Mouse (Mus musculus) urinary bladder, adult 18-20 months (tissue): ENCODE measurements around the gene Fbxo3.
A peak's percentile ranks its signal among the peaks of the same experiment; 100 is the strongest.
"Not testable (repeated sequence)": the region's sequence is repeated elsewhere in the genome, so short reads cannot be mapped to it uniquely, and the experiment has no call there.

ENCODE experiments used
- DNase-seq, 2 experiments: peaks; one replicate each; pipeline ENCODE4 v3.0.0; 2022; ENCODE audit warnings: low spot score in 2 of 2, mixed read lengths in 2 of 2

The Fbxo3 gene

DNA sequence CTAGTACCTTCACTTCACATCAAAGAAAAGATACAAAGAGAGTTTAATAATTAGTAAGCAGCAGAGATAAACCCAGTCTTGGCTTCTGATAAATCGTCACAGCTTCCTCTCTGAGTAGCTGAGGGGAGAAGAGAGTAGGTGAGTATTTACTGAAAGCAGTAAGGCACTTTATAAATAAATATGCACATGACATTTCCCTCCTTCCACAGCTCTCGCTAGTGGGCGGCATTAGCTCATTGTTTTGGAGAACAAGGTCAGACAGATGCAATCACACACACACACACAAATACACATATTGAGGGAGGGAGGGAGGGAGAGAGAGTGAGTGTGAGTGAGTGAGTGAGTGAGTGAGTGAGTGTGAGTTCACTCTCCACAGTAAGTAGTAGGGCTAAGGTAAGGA, 8.8 kb downstream of the Fbxo3 start:
- no peak for DNase-seq

DNA sequence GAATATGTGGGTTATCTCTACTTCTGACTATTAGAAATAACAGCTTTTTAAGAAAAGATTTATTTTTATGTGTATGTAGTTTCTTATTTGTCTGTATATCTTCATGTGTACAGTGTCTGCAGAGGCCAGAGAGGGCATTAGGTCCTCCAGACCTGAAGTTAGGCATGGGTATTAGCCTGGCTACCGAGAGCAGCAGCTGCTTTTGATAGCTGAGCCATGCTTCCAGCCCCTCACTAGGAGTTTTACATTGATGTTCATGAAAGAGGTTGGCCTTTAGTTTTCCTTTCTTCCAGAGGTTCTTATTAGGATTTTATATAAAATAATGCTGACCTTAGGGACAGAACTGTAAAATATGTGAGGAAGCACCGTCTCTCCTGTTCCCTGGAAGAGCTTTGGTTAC, 10.7 kb downstream of the Fbxo3 start:
- no peak for DNase-seq

DNA sequence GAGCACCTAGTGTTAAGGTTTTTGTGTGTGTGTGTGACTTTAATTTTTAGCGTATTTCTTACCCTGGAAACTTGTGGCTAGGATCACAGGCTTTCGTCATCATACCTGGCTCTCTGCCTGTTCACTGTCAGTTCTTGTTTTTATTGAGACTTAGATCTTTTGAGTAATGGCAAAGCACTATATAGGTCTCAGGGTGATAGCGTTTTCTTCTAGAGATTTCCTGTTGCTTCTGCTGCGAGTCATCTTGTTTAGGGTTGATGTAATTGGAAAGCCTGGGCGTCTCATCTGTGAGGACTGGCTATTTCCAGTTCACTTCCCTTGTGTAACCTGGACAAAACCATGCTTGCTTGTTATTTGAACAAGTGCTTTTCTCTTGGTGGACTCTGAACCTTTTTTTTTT, 14.1 kb downstream of the Fbxo3 start:
- DNase-seq: no peak

DNA sequence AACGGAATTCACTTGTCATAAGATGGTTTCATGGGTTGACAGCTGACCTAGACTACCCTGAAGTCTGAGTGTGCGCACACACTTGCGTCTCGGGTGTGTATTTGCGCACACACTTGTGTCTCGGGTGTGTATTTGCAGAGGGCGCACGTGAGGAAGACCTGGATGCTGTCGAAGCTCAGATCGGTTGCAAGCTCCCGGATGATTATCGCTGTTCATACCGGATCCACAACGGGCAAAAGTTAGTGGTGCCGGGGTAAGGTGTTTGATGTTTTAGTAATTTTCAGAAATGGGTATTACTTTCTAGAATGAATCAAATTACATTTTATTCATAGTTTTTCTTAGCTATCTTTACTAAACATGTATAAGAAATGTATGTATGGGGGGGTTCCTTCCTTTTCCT, 15.2 kb downstream of the Fbxo3 start:
- DNase-seq: no peak

DNA sequence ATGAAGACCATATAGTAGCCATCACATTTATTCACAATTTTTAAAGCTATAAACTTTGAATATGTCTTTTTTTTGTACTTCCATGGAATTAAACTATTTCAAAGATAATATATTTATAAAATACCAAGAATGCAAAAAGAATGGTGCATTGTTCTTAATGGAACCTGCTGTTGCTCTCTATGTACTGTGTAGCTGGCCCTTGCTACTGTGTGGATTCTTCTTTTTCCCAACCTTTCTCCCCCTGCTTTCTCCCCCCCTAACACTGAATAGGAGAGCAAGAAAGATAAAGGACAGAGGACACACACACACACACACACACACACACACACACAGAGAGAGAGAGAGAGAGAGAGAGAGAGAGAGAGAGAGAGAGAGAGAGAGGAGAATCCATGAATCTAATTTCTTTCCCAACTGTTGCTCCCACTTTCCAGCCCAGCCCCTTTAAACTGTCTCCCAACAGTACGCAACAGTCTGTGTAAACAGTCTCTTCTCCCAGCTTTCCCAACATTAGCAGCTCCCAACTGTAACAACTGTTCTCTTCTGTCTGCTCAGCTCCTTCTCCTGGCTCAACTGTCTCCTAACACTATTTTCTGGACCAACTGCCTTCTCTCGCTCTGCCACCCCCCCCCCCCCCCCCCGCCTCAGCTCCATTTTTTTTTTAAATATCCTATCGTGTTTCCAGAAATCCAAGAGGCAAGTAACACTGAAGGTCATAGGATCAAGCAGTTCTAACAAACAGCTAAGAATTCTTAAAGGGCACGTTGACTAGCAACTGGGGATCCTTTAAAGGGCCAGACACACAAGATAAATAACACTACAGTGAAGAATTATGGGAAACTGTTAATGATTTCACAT, 16.3 kb downstream of the Fbxo3 start:
- no peak for DNase-seq

DNA sequence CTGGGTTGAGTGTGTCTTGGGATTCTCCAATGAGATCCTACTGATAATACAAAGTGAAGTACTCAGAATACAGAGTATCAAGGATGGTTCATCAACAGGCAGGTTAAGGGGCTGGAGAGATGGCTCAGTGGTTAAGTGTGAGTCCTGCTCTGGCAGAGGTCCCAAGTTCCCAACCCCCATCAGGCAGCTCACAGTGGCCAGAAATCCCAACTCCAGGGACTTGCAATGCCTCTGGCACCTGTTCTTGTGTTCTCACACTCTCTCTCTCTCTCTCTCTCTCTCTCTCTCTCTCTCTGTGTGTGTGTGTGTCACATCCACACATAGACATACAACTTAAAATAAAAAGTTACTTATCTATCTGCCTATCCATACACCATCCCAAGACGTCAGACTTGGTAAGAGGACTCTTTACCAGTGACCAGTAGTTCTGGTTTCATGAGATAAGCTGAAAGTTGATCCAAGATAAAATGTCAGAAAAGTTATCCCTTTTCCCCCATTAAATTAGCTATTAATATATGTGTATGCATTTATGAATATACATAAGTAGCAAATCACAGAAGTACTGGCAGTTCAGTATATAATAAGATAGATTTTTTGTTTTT, 17.1 kb downstream of the Fbxo3 start:
- no peak for DNase-seq

DNA sequence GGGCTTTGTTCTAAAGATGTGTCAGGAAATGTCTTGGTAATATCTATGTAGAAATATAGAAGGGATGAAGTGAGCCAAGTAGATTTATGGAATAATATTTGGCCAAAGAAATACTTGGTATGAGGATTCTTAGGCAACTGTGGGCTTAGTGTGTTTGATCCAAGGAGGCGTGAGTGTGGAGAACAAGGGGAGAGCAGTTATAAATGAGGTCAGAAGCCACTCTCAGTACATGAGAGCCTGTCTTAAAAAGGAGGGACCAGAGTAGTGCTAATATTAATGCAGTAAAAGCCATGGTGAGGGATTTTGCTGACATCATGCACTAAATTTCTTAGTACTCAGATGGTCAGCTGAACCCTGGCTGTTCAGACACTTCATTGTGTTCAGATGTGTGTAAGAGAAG, 30.9 kb downstream of the Fbxo3 start:
- DNase-seq: no peak

DNA sequence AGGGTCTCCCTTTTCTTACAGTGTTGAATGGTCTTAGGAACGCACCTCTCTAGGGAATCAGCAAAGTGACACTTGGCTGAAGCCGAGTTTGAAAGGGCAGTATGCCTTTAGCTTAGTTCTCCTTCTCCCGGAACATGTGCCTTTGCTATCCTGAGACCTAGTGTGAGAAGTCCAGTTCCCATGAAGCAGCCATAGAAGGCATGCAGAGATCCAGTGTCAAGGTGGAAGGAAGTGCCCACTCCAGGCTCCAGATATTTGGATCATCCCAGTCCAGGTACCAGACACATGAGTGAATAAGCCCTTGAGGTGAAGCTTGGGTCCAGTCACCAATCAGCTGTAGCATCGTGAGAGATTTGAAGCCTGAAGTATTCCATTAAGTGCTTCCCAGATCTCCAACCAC, 31.4 kb downstream of the Fbxo3 start:
- no peak for DNase-seq

DNA sequence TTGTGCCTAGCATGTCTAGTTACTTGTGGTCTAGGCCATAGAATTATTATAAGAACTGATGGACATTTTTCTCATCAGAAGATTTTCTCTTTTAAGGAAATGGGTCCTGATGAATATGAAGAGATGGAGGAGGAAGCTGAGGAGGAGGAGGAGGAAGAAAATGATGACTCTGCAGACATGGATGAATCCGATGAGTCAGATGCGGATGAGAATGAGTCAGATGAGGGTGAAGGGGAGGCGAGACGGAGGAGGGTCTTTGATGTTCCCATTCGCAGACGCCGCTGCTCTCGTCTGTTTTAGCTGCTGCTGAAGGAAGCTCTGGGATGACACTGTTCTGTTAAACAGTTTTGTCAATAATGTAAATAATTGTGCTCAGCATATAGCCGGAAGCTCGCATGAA, 32.3 kb downstream of the Fbxo3 start:
- DNase-seq: no peak

DNA sequence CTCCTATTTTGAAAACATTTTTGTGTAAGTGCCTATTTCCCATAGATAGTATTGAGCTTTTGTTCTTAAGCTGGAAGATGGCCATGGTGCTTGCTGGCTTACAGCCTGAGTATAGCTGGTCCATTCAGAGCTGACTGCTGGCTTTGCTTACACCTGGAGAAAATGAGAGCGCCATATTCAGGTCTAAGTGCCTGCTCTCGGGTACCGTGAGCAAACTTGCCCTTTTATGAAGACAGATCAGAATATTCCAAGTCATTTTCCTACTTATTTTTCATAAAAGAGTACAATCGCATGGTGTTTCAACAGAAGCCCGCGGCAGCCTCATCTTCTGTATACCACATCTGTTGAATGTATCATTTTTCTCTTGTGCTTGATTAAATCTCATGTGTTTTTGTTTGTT, 33.5 kb downstream of the Fbxo3 start:
- DNase-seq: no peak

DNA sequence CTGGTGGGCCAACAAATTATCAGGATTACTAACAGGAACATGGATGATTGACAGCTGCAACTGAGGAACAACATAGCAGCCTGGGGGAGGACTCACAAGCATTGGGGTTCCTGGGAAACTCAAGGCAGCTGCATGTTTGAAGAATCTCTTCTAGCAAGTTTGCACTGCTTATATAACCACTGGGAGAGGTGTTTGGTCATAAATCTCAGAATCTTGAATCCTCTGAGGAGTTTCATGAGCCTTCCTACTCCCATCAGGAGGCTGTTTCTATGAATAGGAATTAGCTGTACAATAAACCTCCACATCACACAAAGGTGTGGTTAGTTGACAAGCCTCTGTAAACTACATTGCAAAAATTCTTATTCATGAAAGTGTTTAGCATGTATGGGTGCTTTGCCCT, 35.1 kb downstream of the Fbxo3 start:
- no peak for DNase-seq

DNA sequence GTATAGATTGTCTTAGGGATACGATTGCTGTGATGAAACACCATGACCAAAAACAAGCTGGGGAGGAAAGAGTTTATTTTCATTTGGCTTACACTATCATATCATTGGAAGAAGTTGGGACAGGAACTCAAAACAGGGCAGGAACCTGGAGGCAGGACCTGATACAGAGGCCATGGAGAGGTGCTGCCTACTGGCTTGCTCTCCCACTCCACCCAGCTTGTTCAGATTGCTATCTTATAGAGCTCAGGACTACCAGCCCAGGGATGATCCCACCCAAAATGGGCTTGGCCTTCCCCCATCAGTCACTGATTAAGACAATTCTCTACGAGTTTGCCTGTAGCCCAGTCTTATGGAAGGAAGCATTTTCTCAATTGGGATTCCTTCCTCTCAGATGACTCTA, 36.6 kb downstream of the Fbxo3 start:
- no peak for DNase-seq

DNA sequence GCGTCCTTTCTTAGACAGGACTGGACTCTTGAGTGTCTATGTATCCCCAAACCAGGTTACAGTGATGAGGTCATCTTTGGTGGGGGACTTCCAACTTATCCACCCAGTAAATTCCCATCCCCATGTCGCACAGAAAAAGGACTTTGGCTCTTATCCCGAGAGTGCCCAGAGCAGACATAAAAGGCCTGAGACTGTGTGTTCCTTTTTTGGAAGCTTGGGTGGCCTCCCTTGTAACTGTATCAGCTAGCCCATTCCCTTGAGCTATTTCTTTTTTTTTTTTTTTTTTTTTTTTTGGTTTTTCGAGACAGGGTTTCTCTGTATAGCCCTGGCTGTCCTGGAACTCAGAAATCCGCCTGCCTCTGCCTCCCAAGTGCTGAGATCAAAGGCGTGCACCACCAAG, 38.0 kb downstream of the Fbxo3 start, which contains the start of gene Gm10912:
Gene Gm10912 (plus strand): TSS at position 301 of the 400 bp plus-strand sequence.
- not testable (repeated sequence) for DNase-seq

DNA sequence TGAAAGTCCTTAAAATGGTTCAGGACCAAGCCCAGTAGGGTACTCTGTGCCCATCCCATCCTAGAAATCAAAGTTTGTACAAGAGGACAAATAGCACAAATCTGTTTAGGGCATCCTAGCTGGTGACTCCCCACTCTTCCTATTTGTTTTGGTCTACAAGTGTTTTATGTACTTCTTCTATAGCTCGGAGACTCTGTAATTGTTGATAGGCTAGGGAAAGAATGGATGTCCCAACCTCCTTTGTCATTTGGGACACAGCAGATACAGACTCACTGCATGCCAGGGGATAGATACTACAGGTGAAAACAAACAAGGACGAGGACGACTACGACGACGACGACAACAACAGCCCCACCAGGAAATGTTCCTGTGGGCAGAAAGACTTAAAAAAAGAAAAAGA, 40.9 kb downstream of the Fbxo3 start, which contains the start of gene Gm10799:
Gene Gm10799 (minus strand): TSS at position 101 of the 400 bp plus-strand sequence.
- not testable (repeated sequence) for DNase-seq

DNA sequence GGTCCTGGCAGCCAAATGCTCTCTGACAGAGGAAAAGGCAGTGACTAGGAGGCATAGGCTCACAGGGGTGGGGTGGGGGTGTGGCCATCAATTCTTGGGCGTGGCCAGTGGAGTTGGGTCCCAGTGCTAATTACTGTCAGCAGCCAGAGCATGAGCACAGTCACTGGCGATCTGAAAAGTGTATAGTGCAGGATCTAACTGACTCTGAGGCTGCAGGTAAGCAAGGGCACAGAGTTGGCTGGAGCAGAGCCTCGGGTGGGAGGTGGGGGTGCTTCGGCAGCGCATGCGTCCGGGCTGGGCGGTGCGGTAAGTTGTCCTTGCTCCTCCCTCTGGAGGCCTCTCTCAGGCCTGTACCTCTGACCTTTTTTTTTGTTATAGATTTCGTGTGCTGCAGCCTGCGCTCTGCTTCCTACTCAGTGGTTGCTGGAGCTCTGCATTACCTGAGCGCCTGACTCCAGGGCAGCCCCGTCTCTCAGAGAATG, 42.2 kb downstream of the Fbxo3 start, which contains the start of gene Cd59b:
Gene Cd59b (plus strand): TSS at position 146 of the 482 bp plus-strand sequence.
- DNase-seq: peak; percentile 24 to 45

DNA sequence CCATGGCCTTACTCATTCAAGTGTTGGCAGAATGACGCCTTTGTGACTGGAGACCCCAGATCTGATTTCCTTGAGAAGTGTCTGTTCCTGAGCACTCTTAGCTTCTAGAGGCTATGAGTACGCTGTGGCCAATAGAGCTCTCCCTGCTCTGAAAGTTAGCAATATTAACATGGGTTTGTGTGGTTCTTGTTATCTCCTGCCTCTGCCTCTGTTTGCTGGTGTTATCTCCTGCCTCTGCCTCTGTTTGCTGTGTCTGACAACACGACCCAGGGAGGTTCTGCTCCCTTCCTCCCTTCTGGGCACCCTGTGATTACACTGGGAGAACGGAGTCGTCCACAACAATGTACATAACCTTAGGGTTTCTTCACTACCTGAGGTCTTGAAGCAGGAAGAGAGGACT, 50.8 kb downstream of the Fbxo3 start:
- DNase-seq: not testable (repeated sequence)

DNA sequence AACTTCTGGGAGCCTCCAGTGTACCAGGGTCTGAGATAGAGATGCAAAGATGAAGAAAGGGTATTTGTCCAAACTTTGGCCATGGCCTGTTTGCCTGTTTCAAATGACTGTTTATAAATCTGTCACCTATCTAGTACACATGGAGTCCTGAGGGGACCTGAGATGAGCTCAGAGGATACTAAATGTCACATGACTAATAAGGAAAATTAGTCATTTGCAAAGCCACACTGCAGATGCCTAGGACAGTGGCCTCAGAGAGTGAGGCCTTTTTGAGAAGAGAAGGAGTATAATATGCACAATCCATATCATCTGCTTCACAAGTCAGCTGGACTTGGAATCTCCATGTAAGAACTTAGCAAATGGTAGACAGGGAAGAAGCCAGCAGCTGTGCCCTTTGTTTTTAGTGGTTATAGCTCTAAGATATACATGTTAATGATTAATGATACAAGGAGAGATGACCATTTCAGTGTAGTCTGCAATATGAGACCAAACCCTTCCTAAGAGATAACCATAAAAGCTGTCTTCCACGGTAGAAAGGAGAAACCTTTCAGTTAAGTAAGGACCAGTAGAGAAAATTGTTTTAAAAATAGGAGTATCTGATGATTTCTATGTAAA, 54.0 kb downstream of the Fbxo3 start:
- not testable (repeated sequence) for DNase-seq

DNA sequence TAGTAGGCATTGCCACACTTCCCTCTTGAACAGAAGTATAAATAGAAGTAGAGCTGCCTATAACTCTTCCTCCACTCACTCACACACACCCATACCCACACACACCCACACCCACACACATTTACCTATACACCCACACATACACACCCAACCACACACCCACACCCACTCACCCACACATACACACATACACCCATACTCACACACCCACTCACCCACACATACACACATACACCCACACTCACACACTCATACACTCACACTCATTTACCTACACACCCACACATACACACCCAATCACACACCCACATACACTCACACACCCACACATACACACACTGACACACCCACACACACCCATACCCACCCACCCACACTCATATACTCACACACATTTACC, 55.0 kb downstream of the Fbxo3 start:
- DNase-seq: no peak

DNA sequence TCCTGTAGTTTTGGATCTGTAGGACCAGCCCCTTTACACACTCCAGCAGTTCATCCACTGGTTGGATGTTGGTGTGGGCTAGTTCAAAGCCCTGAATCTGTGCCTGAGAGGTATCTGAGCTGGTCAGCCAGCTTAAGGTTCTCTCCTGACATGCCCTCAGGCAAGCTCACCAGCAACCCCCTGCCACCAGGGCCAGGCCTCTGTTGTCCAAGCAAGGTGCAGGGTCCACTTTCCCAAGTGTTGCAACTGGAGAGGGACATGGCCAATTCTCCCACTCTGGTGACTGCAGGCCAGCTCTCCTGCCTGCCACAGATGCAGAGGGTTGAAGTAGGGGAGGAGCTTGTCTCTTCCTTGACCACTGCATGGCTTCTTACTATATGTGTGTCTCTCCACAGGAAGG, 56.5 kb downstream of the Fbxo3 start:
- not testable (repeated sequence) for DNase-seq

DNA sequence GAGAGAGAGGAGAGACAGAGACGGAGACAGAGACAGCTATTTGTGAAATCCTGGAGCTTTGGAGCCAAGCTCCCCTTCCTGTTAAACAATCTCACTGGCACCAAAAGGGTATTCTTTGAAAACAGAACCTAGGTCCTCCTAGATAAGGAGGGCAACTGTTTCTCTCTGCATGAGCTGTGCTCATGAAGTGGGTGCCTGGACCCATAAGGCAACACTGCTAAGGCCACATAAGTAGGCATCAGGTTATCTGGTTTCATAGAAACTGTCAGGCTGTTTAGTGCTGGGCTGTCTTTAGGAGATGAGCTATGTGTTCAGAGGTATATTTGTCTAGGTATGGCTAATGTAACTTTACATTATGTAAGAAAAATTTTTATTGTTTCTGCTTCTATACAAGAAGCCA, 60.0 kb downstream of the Fbxo3 start:
- not testable (repeated sequence) for DNase-seq

DNA sequence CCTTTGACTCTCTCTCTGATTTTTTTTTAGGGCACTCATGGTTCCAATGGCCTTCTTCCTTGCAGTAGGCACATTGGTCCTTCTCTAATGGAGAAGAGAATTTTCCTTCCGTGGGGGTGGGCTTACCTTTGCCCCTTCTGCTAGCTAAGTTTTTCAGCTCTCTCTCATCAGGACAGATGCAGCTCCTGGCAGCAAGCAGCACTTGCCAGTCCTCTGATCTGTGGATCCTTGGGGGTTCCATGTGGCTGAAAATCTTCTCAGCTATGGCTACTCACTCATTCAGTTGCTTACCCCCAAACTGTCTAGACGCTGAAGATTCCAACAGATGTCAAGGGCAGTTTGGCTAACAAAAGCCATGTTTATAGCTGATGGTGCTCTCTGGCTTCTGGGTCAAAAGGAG, 65.8 kb downstream of the Fbxo3 start:
- DNase-seq: no peak

DNA sequence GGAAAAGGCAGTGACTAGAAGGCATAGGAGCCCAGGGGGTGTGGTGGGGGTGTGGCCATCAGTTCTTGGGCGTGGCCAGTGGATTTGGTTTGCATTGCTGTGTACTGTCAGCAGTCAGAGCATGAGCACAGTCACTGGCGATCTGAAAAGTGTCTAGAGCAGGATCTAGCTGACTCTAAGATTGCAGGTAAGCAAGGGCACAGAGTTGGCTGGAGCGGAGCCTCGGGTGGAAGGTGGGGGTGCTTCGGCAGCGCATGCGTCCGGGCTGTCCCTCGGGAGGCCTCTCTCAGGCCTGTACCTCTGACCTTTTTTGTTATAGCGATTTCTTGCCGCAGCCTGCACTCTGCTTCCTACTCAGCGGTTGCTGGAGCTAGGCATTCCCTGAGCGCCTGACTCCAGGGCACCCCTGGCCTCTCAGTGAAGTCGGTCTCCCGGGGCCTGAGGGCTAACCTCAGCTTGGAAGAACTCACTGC, 68.3 kb downstream of the Fbxo3 start, which contains the start of gene Cd59a:
Gene Cd59a (plus strand): TSS at position 61 of the 473 bp plus-strand sequence.
- DNase-seq: peak; percentile 66 to 71
